Mouse (Mus musculus) 3T3-L1 (cell line): ENCODE data around the gene Nrl.

Experiments
- DNase-seq: peaks from one replicate; pipeline ENCODE4 v3.0.0-alpha.2; 2015; ENCODE audit warnings: low read depth, low spot score

Gene Nrl

DNA sequence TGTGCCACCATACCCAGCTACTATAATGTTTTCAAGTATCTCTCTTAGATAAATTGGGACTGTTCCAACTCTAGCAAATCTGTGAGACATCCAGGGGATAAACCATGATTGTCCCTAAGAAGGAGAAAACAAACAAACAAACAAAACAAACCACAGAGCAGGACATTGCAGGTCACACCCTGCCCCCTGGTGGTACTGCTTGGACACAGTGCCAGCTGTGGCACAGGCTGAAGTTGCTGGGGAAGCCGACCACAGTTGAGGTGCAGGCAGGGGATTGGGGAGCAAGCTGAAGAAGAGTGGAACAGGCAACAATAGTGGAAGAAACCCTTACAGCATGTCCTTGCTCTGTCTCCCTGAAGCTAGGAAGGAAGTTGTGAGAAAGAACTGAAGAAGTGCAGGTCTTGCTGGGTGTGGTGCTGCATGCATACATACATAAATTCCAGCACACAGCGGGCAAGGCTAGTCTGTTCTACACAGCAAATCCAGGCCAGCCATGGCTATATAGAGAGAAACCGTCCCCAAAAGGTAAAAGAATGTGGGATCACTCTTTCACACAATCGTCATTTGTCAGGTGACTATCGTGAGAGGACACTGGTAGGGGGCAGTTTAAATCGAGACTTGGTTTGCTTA is 11.4 kb upstream of the Nrl start:
- DNase-seq: peak; percentile 38

DNA sequence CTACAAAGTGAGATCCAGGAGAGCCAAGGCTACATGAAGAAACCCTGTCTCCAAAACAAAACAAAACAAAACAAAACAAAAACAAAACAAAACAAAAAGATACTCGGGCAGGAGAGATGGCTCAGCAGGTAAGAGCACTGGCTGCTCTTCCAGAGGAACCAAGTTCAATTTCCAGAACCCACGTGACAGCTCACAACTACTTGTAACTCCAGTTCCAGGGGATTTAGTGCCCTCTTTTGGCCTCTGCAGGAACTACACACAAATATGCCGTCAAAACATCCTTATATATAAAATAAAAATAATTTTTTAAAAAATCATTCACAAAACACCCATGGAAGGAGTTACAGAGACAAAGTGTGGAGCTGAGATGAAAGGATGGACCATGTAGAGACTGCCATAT is 3.2 kb upstream of the Nrl start:
- peak; percentile 68 for DNase-seq

- DNase-seq: no peak
Measured at GRCm38 (mm10) chr14:55526674-55527073, 1.9 kb upstream of the Nrl start.

- no peak for DNase-seq
Measured at GRCm38 (mm10) chr14:55524062-55524461, 719 bp downstream of the Nrl start.

- DNase-seq: no peak
Measured at GRCm38 (mm10) chr14:55520451-55521361, 4.1 kb downstream of the Nrl start.

GRCm38 (mm10) chr14:55519604-55520003 is 5.2 kb downstream of the Nrl start:
- DNase-seq: no peak

DNA sequence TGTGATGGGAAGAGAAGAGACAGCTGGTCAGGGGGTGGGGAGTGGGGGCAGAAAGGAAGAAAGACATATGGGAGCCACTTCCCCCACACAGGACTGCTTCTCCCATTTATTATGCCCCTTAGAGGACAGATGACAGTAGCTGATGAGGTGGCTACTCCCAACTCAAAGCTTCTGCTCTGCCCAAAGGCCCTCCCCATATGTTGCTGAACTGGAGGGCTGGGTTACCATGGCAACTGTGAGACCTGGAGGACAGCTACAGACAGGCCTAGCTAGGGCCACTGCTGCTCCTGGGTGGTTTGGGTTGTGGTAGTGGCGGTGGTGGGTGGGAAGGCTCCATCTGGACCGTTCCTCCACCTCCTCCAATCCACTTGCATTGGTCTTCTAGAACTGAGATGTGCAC is 5.9 kb downstream of the Nrl start:
- DNase-seq: no peak

DNA sequence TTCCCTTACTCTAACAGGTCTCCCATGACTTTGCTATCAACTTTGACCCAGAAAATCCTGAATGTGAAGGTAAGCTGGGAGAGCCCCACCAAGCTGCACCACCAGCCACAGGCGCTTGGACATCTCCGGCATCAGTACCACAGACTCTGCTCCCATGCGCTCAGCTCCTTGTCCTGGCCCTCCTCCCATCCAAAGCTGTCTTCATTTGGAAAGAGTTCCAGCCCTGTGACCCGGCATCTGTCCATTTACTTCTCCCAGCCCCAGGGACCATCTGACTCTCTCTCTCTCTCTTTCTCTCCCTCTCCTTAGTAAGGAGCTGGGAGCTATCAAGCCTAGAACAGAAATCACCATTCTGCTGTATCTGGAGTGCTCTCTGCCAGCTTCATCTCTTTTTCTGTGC is 8.9 kb downstream of the Nrl start:
- no peak for DNase-seq

DNA sequence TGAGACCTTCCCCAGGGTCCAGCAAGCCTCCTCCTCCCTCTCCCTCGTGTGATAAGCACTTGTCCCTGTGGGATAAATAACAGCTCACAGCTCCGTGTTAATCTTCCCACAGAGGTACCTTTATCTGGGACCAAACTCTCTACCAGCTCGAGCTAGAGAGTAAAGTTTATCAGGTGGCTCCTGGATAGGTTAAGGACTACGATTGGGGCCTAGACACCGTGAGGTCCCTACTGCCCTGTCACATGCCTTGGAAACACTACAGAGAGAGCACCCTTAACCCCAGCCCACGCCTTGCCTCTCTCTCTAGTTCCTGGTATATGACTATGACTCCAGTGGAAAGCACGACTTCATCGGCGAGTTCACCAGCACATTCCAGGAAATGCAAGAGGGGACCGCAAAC is 10.9 kb downstream of the Nrl start:
- DNase-seq: no peak

GRCm38 (mm10) chr14:55511037-55511436 is 13.7 kb downstream of the Nrl start:
- DNase-seq: no peak

DNA sequence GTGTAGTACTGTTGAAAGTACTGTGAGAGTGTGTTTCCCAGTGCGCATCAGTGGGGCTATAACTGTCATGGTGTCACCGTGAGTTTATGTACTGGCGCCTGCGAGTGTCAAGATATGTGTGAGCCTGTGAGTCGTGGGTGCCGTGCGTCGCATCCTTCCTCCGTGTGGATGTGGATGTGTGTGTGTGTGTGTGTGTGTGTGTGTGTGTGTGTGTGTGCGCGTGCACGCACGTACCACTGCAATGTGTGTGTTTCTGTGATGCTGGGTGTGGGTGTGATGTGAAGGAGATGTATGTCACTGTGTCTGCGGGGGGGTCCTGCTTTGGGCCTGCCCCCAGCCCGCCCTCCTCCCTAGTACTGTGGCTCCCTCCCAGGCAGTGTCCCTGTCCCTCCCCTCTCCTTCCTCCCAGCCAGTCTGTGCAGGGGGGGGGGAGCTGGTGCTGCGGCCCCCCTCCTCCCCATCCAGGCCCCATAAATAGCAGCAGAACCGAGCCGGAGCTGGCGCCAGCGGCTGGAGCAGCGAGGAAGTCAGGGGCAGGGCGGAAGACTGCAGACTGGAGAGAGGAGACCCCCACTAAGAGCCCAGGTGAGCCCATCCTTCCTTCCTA is 14.6 kb downstream of the Nrl start, which contains the start of gene Cpne6:
Cpne6 (plus strand) TSS at position 321 of the 607 bp plus-strand sequence.
- DNase-seq: no peak

DNA sequence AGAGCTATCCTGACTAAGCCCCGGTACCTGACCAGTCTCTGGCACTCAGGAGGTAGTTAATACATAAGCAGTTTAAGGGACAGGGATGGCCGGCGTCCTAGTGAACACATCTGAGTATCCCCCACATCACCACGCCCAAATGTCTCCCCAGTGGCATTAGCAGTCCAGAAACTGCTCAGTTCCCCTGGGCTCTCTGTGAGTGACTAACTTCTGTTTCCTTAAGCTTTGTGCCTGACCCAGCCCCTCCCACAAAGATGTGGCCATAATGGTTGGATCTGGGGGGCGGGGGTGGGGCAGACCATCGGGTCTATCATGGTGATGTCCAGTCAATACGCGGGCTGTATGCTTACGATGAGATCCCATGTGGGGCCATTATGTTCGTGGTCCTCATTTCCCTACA is 15.2 kb downstream of the Nrl start:
- no peak for DNase-seq

GRCm38 (mm10) chr14:55507801-55508200 is 17.0 kb downstream of the Nrl start:
- no peak for DNase-seq

DNA sequence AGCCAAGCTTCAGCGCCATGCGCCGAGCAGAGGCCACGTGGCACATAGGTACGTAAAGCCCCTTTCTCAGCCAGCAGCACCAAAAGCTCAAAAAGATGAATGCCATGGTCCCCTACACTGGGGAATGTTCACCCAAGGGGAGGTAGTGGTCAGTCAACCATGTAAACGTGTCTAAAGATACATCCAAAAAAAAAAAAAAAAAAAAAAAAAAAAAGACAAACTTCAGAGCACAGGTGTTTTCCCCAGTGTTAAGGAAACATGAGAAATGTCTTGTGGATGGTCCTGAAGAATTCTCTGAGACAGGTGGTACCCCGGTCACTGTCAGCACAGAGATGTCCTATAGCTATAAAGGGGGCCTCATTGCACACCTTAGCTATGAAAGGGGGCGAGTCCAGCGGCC is 19.2 kb downstream of the Nrl start:
- DNase-seq: no peak

DNA sequence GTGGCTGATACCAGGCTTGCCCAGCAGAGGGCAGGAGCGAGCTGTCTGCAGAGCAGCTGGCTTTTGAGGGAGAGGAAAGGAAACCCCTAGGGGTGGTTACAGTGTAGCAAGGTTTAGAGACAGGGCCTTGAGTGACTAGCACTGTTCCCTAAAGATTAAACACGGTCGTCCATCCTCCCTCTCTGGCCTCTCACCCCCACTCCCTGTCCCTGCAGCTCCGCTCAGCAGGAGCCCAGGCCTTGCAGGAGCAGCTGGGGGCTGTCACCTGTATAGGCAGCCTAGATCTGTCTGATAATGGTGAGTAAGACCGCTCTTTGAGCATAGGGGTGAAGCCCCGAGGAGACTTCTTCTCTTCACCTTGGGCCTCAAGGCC is 27.3 kb downstream of the Nrl start:
- DNase-seq: peak; percentile 80

GRCm38 (mm10) chr14:55496761-55497448 is 27.9 kb downstream of the Nrl start:
- no peak for DNase-seq

DNA sequence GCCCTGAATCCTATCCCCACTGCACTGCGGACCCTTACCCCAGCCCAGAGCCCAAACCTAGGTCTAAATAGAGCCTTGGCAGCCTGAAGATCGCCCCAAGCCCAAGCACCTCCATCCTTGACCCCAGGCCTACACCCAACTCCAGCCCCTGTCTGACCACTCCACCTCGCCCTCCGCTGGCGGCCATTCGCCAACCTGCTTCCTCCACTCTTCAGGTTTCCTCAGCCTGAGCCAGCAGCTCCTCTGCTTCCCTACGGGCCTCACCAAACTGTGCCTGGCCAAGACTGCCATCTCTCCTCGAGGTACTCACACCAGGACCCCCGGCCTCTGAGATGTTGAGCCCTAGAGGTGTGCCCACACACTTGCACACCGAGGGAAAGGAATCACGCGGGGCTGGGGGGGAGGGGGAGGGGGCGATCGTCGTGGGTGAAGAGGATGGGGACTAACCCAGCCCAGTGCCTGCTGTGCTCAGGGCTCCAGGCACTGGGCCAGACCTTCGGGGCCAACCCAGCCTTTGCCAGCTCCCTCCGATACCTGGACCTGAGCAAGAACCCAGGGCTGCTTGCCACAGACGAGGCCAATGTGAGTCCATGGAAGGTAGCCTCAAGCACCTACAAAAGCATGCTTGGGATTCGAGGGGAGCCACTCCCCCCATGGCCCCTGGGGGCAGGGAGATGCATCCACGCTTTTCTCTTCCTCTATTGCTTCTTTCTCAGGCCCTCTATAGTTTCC is 29.1 kb downstream of the Nrl start:
- no peak for DNase-seq

GRCm38 (mm10) chr14:55492103-55492502 is 32.7 kb downstream of the Nrl start:
- DNase-seq: peak; percentile 4

DNA sequence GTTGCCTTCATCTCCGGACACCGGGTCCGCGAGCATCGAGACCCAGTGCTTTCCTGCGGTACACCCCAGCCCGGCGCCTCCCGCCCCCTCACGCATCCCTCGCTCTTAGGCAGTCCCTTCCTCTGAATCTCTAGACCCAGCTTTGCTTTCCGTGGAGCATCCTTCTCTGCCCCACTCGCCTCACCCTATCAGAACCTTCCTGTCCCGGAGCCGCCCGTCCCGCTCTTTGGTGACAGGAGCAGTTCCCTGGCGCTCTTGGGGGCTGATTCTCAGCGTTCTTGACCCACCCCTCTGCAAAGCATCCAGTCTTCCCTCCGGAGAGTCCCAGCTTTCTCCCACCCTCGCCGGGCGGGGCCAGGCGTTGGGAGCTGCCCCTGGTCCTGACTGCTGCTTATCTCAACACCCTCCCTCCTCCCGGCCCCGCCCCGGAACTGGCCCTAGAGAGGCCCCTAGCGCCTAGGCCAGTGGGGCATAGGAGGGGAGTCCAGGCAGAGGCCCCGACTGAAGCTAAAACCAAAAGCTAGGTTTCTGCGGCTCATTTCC is 33.4 kb downstream of the Nrl start:
- DNase-seq: peak; percentile 36

DNA sequence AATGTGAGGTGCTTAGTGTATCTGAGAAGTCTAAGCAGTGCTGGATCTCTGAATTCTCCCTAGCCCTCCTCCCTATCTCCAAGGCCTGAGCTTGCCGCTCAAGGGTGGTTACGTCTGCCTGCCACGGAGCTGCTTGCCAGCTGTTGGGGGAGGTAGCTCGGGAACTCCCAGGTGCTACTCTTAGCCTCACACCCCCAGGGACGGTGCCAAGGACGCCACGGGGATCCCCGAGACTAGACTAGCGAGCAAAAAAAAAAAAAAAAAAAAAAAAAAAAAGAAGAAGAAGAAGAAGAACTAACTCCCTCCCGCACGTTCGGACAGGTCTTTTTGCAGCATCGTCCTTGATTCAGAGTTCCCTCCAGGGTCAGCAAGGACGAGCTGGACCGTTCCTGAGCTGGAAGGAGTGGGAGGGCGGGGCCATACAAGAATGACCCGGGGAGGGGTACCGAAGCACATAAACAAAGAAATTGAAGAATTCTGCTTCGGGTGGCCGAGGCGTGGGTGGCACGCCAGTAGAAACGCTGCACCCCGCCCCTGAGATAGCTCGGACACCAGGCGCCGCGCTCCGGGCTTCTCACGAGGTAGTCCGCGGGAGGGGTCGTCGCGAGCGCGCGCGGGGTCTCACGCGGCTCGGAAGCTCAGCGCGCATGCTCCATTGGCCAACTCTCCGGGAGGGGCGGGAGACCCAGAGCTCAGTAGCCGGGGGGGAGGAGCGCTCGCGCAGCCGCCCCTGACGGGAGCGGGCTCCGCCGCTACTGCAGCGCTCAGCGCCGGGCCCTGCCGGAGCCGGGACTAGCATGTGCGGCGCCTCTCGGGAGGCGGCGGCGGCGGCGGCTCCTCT is 34.2 kb downstream of the Nrl start, which contains the start of gene Carmil3:
Carmil3 (plus strand) TSS at position 291 of the 841 bp plus-strand sequence.
- no peak for DNase-seq
